Mouse (Mus musculus): ENCODE results near the gene Rsrp1.

DNA sequence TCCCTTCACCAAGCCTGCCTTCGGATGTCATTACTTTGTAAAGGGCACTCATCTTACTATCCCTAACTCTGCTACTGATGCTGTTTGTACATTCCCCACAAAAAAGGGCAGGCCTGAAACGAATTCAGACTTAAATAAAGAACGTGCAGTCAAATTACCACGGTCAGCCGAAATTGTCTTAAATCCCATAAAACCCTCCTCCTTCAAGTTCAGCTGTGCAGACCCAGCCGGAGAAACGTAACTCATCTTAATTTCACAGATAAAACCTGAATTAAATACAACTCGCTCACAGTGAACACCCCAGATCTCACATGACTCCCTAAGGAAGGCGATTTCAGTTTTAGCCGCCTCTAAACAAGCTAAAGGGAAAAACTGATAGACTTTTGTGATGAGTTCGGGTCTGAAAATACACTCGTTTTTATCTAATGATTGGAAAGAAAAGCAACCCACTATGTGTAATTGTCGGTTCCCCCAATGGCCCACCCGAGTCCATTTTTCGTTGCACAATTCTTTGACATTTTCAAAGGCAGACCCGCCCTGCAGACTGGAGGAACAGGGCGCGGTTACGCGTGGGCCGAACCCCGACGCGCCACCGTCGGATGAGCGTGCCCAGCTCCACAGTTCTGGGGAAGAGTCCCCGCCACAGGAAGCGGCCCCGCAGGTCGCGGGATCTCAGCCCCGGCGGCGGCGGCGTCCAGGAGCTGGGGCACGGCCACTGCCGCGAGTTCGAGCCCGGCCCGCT is 9.1 kb upstream of the Rsrp1 start:
- TF ChIP-seq CTCF (IDR thresholded peaks at IDR 0.05; ENCODE audit: control insufficient read depth, insufficient read depth, low read length) (no peak), POLR2A (IDR thresholded peaks at IDR 0.05; ENCODE audit: borderline replicate concordance, control insufficient read depth, low read depth, low read length) (no peak)
